In genomic region chr6:131269599-131269998, GRCm38 (mm10) we compare ENCODE assay signal across 17 mouse cellular contexts. TPM values are rescaled to one million over a fixed set of nuclear protein-coding genes. Genes with fewer than 3 reads are reported as not detected.
"Had no signal": no experiment of that assay in that cellular context is flagged by ENCODE, and none has a peak within 500 bp of the region (broad histone marks: within the 10 kb centered on the region; RNA-seq: fewer than 3 reads in every experiment).

No protein-coding gene starts in this region.

- H3K4me1 ChIP-seq: kidney, embryonic 15.5 days; limb, embryonic 13.5 days; megakaryocyte, embryonic 14.5 days; midbrain, embryonic 15.5 days; stomach, embryonic 15.5 days had no signal

- DNase-seq: kidney, adult 2 months; kidney, postnatal 25 days; layer of hippocampus, adult 9-11 months; layer of hippocampus, postnatal 36 days; right cerebral cortex, adult 18-20 months; right cerebral cortex, postnatal 25 days; thymus, adult 2 months; thymus, postnatal 25 days had no signal

- H3K4me2 ChIP-seq: kidney, embryonic 15.5 days; limb, embryonic 13.5 days; midbrain, embryonic 11.5 days; midbrain, embryonic 15.5 days; stomach, embryonic 15.5 days had no signal

- H3K27me3 ChIP-seq: kidney, embryonic 15.5 days; limb, embryonic 13.5 days; megakaryocyte, embryonic 14.5 days; midbrain, embryonic 15.5 days; stomach, embryonic 15.5 days had no signal

- H3K36me3 ChIP-seq: kidney, embryonic 15.5 days; limb, embryonic 13.5 days; midbrain, embryonic 15.5 days; stomach, embryonic 15.5 days had no signal

- ATAC-seq: intestine, embryonic 16.5 days; midbrain, embryonic 15.5 days had no signal

- H3K9me3 ChIP-seq: kidney, embryonic 15.5 days; limb, embryonic 13.5 days; megakaryocyte, embryonic 14.5 days; midbrain, embryonic 15.5 days; stomach, embryonic 15.5 days had no signal

- H3K27ac ChIP-seq: kidney, embryonic 15.5 days; limb, embryonic 13.5 days; liver, embryonic 14.5 days; midbrain, embryonic 15.5 days; stomach, embryonic 15.5 days had no signal

- H3K4me3 ChIP-seq: kidney, embryonic 15.5 days; limb, embryonic 13.5 days; megakaryocyte, embryonic 14.5 days; midbrain, embryonic 15.5 days; stomach, embryonic 15.5 days had no signal

- H3K9ac ChIP-seq: kidney, embryonic 15.5 days; limb, embryonic 13.5 days; liver, embryonic 14.5 days; midbrain, embryonic 15.5 days; stomach, embryonic 15.5 days had no signal

RNA-seq across cellular contexts. Expression of gene Klra2, which starts 22.4 kb away (rescaled TPM):
- polyA plus RNA-seq: limb, embryonic 13.5 days; midbrain, embryonic 11.5 days; midbrain, embryonic 15.5 days; testis, adult 2 months had no signal
